Mouse (Mus musculus) left cerebral cortex, postnatal 36 days (tissue): ENCODE measurements around the gene Rrp1. TPM values are rescaled to one million over a fixed set of nuclear protein-coding genes. Genes with fewer than 3 reads are reported as not detected.

Experiments used
- DNase-seq, 2 experiments: peaks; one replicate each; pipeline ENCODE4 v3.0.0; 2021 to 2022; ENCODE audit warnings: low spot score in 2 of 2, mixed read lengths in 1 of 2
- intact Hi-C: fragments of 180-260 bp; cut with DNase I; formaldehyde crosslinking; loops from one replicate; pipeline ENCODE4 v1.15.1; 2025
- microRNA-seq: library from miRNA; unstranded; fragments of <30 nt; microRNA quantifications from one replicate; pipeline ENCODE4 v1.2.0, GENCODE M21; 2022
- total RNA-seq, 2 experiments: library from RNA; stranded (reverse); gene quantifications; 2 replicates each; pipeline ENCODE4 v1.2.3; 2021

The Rrp1 gene
- total RNA-seq, 2 experiments from 2014 or later, result 348 to 358 TPM

DNA sequence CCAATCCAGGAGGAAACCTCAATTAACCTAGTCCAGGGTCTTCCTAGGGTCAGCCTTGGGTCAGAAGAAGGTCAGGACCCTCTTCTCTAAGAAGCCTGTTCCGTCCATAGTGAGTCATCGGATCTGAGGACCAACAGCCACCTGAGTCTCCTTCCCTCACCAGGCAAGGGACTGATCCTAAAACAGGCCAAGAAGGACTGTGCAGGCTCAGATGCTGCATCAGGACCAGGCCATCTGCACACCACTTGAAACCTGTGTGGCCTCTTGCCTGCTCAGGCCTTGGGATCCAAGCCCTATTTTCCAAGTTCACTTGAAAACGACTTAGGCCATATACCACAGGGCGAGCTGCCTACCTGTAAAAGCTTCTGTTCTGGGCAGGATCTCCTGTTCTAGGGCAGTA is 59.6 kb downstream of the Rrp1 start:
- DNase-seq, result no peak
- intact Hi-C loops, result loop anchor here (5.0 kb wide), 1 partner anchor 34 kb away; no protein-coding TSS in a partner anchor

DNA sequence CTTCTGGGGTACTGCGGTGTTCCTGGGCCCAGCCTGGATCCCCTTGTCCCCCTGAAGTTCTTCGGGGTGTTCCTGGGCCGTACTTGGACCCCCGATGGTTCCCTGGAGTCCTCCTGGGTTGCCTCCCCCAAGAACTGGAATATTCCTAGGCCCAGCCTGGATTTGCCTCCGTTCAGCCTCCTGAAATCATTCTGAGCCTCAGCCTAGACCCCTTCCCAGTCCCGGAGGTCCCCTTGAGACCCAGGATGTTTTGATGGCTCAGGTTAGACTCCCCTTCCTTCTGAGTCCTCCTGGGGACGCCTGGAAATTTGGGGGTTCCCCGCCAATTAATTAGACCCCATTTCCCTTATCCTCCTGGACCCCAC is 60.2 kb downstream of the Rrp1 start:
- intact Hi-C loops, result loop anchor here (5.0 kb wide), 1 partner anchor 35 kb away; no protein-coding TSS in a partner anchor
- DNase-seq, result no peak

DNA sequence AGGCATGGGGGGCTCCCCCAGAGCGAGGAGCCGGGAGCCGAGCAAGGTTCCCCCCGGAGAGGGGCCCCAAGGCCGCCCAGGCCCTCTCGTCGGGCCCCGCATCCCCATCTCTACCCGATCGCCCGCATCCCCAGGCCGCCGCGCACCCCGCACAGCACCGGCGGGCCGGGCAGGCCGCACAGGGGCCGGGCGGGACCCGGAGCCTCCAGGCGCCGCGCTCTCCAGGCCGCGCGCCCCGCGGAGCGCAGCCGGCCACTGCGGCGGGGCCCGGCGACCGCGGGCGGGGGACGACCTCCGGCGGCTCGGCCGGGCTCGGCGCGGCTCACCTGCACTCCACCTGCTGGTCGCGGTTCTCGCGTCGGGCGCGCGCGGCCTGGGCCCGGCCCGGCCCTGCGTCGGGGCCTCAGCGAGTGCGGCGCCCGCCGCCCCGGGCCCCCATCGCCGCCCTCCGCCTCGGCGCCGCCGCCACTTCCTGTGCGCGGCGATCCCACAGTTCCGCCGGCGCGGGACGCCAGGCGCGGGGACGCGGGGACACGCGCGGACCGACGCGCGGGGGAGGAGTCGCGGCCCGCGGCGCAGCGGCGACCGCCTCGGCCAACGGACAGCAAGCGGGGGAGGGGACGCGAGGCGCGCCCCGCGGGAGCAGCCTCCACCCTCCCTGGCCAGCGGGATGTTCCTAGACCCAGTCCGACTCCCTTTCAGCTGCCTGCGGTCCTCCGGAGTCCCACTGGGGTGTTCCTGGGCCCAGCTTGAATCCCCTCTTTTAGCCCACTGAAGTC is 60.8 kb downstream of the Rrp1 start, which contains the start of gene Agpat3:
Gene Agpat3 (minus strand): TSS at position 603 of the 779 bp plus-strand sequence.
- DNase-seq, result peak; percentile 69 to 80
- intact Hi-C loops, result loop anchor here (5.0 kb wide), 1 partner anchor 35 kb away; no protein-coding TSS in a partner anchor

DNA sequence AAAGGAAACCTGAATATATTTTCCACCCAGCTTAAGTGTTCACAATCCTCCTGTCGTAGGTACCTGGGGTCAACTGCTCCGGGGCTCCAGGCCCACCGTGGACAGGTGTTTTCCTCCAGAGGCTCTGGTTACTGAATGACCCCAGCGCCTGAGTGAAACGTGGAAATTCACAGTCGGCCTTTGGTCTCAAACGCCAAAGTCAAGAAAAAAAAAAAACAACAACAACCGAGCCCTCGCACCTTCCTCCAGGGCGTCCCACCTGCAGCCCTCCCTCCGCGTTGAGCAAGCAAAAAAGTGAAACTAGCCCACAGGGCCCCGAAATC is 61.3 kb downstream of the Rrp1 start:
- intact Hi-C loops, result loop anchor here (5.0 kb wide), 1 partner anchor 36 kb away; no protein-coding TSS in a partner anchor
- no peak for DNase-seq

DNA sequence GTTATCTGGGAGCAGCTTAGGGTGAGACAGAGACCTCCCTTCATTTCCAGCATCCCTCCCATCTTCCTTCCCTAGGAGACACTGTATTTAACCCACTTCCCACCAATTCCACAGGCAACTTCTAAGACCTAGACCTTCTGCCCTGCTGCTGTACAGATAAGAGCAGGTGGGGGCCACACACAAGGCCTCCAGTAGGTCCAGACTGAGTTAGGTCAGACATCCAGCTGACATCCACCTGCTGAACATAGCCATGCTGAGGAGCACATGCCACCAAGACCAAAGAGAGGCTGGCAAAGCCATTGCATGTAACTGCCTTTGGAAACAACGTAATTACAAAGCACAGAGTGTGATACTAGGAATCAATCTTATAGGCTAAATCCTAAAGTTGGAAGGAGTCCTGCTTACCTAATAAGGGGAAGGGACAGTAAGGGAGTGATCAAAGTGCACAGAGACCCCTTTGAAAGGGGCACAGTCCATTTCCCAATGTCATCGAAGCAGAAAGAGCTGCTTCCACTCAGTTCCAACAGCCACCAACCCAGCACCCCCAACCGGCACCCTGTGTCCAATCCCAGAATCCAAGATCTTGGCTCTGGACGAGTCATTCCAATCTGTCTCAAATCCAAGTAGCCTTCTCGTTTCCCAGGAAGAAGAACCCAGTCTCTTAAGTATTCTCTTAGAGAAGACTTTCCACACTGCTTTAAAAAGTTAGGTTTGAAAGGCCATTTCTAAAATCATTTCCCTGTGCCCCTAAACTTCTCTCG is 61.9 kb downstream of the Rrp1 start:
- intact Hi-C loops, result loop anchor here (5.0 kb wide), 1 partner anchor 36 kb away; no protein-coding TSS in a partner anchor
- DNase-seq, result no peak

Small RNA genes within 50 kb of the gene (microRNA-seq; reads per million reads assigned to microRNA genes)
- gene Mir6410 (not detected), gene Mir6907 (3.3 reads per million, percentile 7 among the genes with 10 or more reads in this experiment), gene Mir6908 (0.76 reads per million)

Other genes with a start within 250 kb of the Rrp1 start
- gene D10Jhu81e, start 243.3 kb downstream of the Rrp1 start, total RNA-seq, result 100 to 1,000 TPM; 108 to 123 TPM
- gene Pwp2, start 227.9 kb downstream of the Rrp1 start, total RNA-seq, result 10 to 100 TPM; 18.9 TPM
- gene Trappc10, start 168.4 kb downstream of the Rrp1 start, total RNA-seq, result 10 to 100 TPM; 82.3 to 89.2 TPM
- gene Agpat3, start 60.6 kb downstream of the Rrp1 start, total RNA-seq, result 100 to 1,000 TPM; 269 to 279 TPM
- 10 to 100 TPM; 35.4 to 42.4 TPM for gene Cstb, start 12.6 kb upstream of the Rrp1 start, total RNA-seq
- gene Pdxk, start 51.9 kb upstream of the Rrp1 start, total RNA-seq, result 100 to 1,000 TPM; 114 to 120 TPM
- not detected for gene Olfr1358, start 104.4 kb upstream of the Rrp1 start, total RNA-seq
- 10 to 100 TPM; 30.2 to 33.2 TPM for gene Ilvbl, start 161.3 kb upstream of the Rrp1 start, total RNA-seq
- 1 to 10 TPM; 5.9 to 6.4 TPM for gene Syde1, start 178.9 kb upstream of the Rrp1 start, total RNA-seq
- not detected for gene Olfr1357, start 205.0 kb upstream of the Rrp1 start, total RNA-seq